Mouse (Mus musculus): ENCODE data around the gene Anxa2.
A peak's percentile ranks its signal among the peaks of the same experiment; 100 is the strongest.

Anxa2 gene

GRCm38 (mm10) chr9:69453066-69453900, at the start of gene Anxa2:
Gene Anxa2, plus strand, starts transcription at chr9:69453620.
- peak; percentile 96 to 97 for DNase-seq

DNA sequence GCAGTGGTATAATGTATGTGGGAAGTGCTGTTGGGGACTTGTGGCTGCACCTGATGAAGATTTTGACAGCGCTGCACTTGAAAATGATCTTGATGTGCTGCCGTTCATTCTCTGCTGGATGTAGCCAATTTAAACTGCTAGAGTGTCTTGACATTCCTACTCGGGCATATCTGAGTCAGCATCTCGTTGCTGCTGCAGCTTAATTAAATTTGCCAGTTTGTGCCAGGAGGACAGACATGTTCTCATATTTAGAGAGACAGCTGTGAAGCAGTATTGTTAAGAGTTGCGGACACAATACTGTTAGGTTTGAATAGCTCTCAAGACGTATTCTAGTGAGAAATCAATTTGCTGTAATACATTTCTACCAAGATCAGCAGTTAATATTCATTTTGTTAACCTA, 48.7 kb upstream of the Anxa2 start:
- DNase-seq = no peak

DNA sequence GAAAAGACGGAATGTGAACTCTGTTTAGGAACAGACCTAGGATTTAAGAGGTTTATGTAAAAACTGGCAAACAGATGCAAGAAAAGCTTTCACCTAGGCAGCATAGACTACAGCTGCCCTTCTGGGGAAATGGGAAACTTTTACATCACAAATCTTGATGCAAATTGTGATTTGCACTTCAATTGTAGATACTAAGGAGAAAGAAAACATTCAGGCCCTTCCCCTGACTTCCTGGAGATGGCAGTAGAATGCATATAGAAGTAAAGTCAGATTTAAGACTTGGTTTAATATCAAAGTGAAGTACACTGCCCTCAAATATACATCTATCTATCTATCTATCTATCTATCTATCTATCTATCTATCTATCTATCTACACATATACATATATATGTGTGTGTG, 33.9 kb upstream of the Anxa2 start:
- no peak for DNase-seq

DNA sequence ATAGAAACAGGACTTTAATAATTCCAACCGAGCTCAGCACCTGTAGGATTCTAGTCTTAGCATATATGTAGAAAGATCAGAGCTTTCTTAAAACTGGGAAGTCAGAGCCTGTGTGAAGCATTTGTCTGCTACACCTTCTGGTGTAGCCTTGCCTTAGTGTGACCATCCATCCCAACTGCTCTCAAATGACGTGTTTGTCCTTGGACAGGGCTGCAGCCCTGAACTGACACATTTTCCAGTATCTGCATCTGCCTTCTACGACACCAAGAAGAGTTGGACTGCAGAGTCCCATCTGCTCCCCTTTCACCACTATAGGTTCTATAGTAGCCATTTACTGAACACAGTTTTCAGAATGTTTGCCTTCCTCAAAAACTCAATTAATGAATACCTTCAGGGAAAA, 22.9 kb upstream of the Anxa2 start:
- no peak for DNase-seq

- peak; percentile 69 to 83 for DNase-seq
Observed at GRCm38 (mm10) chr9:69431863-69432555, 21.4 kb upstream of the Anxa2 start.

DNA sequence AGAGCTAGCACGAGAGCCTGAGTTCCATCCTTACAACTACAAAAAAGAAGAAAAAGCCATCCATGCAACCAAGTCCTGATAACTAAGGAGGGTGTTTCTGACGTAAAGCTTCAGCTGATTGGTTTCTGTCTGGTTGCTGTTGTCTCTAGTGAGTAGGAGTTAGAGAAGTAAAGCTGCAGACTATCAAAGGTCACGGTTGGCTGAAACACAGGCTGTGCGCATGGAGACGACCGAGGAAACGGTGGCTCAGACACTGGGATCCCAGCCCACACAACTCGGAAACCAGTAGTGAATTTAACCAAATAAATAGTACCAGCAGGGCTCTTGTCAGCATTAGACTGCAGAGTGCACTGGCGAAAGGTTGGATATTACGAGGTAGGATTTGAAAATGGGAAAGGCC, 18.2 kb upstream of the Anxa2 start:
- no peak for DNase-seq

GRCm38 (mm10) chr9:69435662-69436061, 17.8 kb upstream of the Anxa2 start:
- DNase-seq = no peak

GRCm38 (mm10) chr9:69439805-69440357, 13.5 kb upstream of the Anxa2 start:
- peak; percentile 57 to 70 for DNase-seq

DNA sequence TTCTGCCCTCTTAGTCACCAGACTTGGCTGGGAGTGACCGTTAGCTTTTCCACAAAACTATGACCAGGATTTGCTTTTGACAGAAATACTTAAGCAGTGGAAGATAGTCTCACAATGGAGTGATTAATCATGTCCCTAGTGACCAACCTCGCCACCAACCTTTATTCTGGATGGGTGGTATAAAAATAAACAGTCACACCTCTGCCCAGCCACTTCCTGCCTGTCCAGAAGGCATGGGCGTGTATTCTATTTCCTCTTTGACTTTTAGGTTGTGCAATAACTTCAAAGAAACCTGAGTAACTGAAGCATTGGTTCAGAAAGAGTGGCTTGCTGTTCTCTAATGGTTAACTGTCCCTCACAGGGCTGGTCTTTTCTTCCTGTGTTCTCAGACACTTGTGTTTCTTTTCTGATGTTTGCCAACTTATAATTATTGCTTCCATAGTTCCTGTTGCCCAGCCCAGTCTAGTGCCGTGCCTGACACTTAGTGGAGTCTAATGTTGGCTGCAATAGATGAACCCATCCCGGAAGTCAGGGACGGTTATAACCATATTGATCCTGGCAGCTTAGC, 10.9 kb upstream of the Anxa2 start:
- DNase-seq = peak in 1 of 2 experiments; percentile 38

DNA sequence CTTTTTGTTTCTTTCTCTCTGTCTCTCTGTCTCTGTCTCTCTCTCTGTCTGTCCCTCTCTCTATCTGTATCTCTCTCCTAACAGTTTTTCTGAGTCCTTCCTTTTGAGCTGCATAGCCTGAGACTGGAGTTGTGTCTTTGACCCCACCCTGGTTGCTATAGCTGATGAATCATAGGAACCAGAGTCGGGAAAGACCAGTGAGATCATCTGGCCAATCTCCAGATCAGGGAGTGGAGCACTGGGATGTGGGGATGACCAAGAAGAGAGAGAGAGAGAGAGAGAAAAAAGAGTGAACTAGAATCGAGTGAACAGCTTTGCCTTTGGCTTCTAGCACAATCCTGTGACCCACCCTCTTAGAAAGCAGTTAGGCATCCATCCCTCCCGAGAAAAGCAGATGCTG, 10.2 kb upstream of the Anxa2 start:
- peak; percentile 61 to 76 for DNase-seq

GRCm38 (mm10) chr9:69448801-69449200, 4.6 kb upstream of the Anxa2 start:
- DNase-seq = no peak

DNA sequence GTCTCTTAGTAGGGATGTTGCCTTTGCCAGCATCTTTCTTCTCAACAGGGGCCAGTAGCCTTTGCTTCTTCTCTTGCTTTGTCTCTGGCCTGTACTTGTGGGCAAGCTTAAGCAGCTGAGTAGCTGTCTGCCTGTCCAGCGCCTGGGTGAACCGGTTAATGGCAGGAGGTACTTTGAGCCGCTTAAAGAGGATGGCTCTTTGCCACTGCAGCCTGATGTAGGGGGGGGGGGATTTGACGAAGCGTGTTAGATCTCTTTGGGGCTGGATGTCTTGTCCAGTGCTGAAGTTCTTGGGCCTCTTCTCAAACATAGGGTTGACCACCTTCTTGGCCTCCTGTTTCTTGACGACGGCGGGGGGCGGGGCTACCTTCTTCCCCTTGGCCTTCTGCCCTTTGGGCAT, 2.8 kb upstream of the Anxa2 start:
- no peak for DNase-seq

DNA sequence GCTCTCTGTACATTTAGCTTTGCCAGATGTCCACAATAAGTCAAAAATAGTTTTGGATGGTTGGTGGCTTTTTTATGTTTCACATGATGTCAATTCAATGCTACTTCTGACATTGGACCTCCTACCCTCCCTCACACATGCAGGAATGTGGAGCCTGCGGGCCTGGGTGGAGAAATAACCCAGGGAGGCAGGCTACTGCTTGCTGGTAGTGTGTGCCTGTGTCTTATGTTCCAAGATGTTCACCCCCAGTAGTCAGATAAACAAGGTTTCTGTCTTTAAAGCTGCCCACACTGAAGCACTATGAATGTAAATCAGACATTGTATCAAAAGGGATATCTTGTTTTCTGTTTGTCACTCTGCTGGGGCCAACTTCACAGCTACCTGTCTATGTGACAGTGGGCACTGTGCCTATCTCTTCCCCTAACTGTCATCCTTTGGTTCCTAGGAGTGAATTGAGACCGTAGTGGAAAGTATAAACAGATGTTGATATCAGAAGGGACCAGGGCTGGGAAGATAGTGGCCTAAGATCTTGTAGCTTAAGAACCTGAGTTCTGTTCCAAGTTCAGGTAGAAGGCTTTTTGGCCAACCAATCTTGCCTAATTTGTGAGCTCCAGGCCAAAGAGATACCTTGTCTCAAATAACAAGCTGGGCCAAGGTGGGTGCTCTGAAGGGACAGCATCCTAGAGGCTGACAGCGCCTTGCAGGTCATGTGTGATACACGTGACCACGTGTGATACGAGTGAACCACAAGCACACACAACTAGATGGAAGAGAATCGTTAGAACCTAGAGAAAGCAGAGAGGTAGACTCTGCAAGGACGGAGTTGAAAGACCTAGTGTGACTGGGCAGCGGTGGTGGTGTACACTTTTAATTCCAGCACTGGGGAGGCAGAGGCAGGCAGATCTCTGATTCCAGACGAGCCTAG, 1.3 kb upstream of the Anxa2 start:
- DNase-seq = no peak

GRCm38 (mm10) chr9:69453901-69454666, 664 bp downstream of the Anxa2 start:
- DNase-seq = peak in 1 of 2 experiments; percentile 56

DNA sequence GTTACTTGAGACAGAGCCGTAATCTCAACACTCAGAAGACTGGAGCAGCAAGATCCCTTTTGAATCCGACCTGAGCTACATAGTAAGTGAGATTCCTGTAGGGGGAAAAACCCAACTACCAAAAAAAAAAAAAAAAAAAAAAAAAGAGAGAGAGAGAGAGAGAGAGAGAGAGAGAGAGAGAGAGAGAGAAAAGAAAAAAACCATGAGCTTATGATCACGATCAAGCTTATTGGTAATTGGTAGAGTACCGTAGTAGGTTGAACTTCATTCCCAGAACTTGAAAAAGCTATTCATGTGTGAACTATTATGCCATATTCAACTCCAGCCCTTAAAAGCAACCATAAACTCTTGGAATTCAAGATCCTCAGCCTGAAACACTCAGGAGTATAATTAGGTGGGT, 1.3 kb downstream of the Anxa2 start:
- no peak for DNase-seq

GRCm38 (mm10) chr9:69455391-69455790, 2.0 kb downstream of the Anxa2 start:
- peak; percentile 55 to 71 for DNase-seq

GRCm38 (mm10) chr9:69456406-69457075, 3.1 kb downstream of the Anxa2 start:
- peak in 1 of 2 experiments; percentile 37 for DNase-seq

- no peak for DNase-seq
Observed at GRCm38 (mm10) chr9:69457143-69457542, 3.7 kb downstream of the Anxa2 start.

GRCm38 (mm10) chr9:69457747-69458625, 4.6 kb downstream of the Anxa2 start:
- DNase-seq = peak; percentile 82 to 87

DNA sequence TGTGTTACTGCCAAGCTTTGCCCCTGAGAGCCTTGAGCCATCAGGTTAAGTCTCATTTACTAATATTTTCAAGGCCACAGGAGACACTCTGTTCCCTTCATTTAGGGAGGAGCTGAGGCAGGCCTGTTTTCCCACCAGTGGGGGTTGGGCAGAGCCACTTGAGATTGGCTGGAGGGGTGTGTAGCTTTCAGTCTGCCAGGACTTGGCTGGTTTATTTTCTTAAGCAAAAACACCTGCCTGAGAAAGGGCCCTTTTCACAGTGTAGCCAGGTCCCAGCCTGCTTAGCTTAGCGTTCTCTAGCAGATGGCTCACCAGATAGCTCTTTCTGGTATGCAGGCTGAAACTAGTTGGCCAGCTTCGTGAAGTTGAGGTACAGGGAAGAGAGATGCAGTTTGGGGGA, 5.6 kb downstream of the Anxa2 start:
- DNase-seq = peak; percentile 91 to 95

All from lung, adult 18-20 months (tissue).